Mouse (Mus musculus) brown adipose tissue, adult 24 weeks (tissue): ENCODE results near the gene Kif22. TPM values are rescaled to one million over a fixed set of nuclear protein-coding genes. Genes with fewer than 3 reads are reported as not detected.
A peak's percentile ranks its signal among the peaks of the same experiment; 100 is the strongest.

Experiments used
- H3K27ac ChIP-seq: fragments of 200-500 bp; replicated peaks from 2 replicates; pipeline ENCODE4 v1.5.1; 2012; ENCODE audit warnings: low read depth, mild to moderate bottlenecking, low read length
- H3K4me1 ChIP-seq: fragments of 200-500 bp; 2 replicates; pipeline ENCODE4 v1.6.1; 2012; ENCODE audit warnings: low read length, mixed read lengths; ENCODE audit not compliant: control insufficient read depth, insufficient read depth, insufficient read length
- H3K4me3 ChIP-seq: fragments of 200-500 bp; 2 replicates; pipeline ENCODE4 v1.5.1; 2012; ENCODE audit warnings: low read depth, mild to moderate bottlenecking, low read length, moderate library complexity; ENCODE audit not compliant: insufficient read depth
- polyA plus RNA-seq: library from polyadenylated mRNA; stranded (reverse); fragments of >200 nt; gene quantifications from 2 replicates; pipeline ENCODE4 v1.2.4, GENCODE M21; 2012; ENCODE audit not compliant: missing spikeins, insufficient read depth, insufficient read length

Gene Kif22
- polyA plus RNA-seq, 1 experiment, result not detected

- peaks cover 17% of the 10 kb centered on the region for H3K4me1 ChIP-seq
Observed at GRCm38 (mm10) chr7:127016481-127016485, 26.0 kb downstream of the Kif22 start, which contains the start of gene Pagr1b. TSS of gene Pagr1b (minus strand) at chr7:127016484.

GRCm38 (mm10) chr7:127016081-127016480, 26.2 kb downstream of the Kif22 start:
- peak overlapping the region; percentile 93 for H3K27ac ChIP-seq

More at GRCm38 (mm10) chr7:127016481-127016485, 26.0 kb downstream of the Kif22 start, which contains the start of gene Pagr1b:
- Histone ChIP-seq H3K4me3 (peak within 1 kb of the TSS; percentile 83), H3K27ac (peak within 1 kb of the TSS; percentile 93)

GRCm38 (mm10) chr7:127014993-127015392, 27.3 kb downstream of the Kif22 start:
- Histone ChIP-seq H3K4me1 (peaks cover 17% of the 10 kb centered on the region), H3K4me3 (no peak overlapping the region), H3K27ac (no peak overlapping the region)

More at GRCm38 (mm10) chr7:127016081-127016480, 26.2 kb downstream of the Kif22 start:
- Histone ChIP-seq H3K4me1 (peaks cover 17% of the 10 kb centered on the region), H3K4me3 (peak overlapping the region; percentile 83)

- Histone ChIP-seq H3K4me3 (peak within 1 kb of the TSS; percentile 89), H3K27ac (peak within 1 kb of the TSS; percentile 97), H3K4me1 (peaks cover 20% of the 10 kb centered on the region)
Observed at GRCm38 (mm10) chr7:127014320-127014719, 28.0 kb downstream of the Kif22 start, which contains the start of gene Mvp. TSS of gene Mvp (minus strand) at chr7:127014621.

- Histone ChIP-seq H3K27ac (no peak overlapping the region; the same call in 1 of the 2 replicates), H3K4me3 (peak overlapping the region; percentile 89), H3K4me1 (peaks cover 29% of the 10 kb centered on the region)
Observed at GRCm38 (mm10) chr7:127013385-127013784, 28.9 kb downstream of the Kif22 start.

- H3K27ac ChIP-seq, result no peak overlapping the region
- peaks cover 30% of the 10 kb centered on the region for H3K4me1 ChIP-seq
- H3K4me3 ChIP-seq, result peak overlapping the region; percentile 89; the same call in 1 of the 2 replicates
Observed at GRCm38 (mm10) chr7:127012845-127013244, 29.4 kb downstream of the Kif22 start.

GRCm38 (mm10) chr7:127012374-127012773, 29.9 kb downstream of the Kif22 start:
- Histone ChIP-seq H3K4me1 (peaks cover 35% of the 10 kb centered on the region), H3K27ac (no peak overlapping the region), H3K4me3 (no peak overlapping the region)

GRCm38 (mm10) chr7:127011717-127012116, 30.6 kb downstream of the Kif22 start:
- Histone ChIP-seq H3K4me1 (peaks cover 35% of the 10 kb centered on the region), H3K27ac (no peak overlapping the region), H3K4me3 (no peak overlapping the region)

GRCm38 (mm10) chr7:127011051-127011450, 31.2 kb downstream of the Kif22 start:
- Histone ChIP-seq H3K4me1 (peaks cover 34% of the 10 kb centered on the region), H3K4me3 (no peak overlapping the region), H3K27ac (no peak overlapping the region)

GRCm38 (mm10) chr7:127009307-127010085, 32.8 kb downstream of the Kif22 start:
- peaks cover 26% of the 10 kb centered on the region for H3K4me1 ChIP-seq

GRCm38 (mm10) chr7:127008239-127009019, 33.8 kb downstream of the Kif22 start:
- Histone ChIP-seq H3K4me1 (peaks cover 24% of the 10 kb centered on the region), H3K27ac (peak overlapping the region; percentile 65), H3K4me3 (no peak overlapping the region)

More at GRCm38 (mm10) chr7:127009307-127010085, 32.8 kb downstream of the Kif22 start:
- Histone ChIP-seq H3K4me3 (no peak overlapping the region), H3K27ac (peak overlapping the region; percentile 65)

GRCm38 (mm10) chr7:127007313-127008024, 34.8 kb downstream of the Kif22 start:
- peaks cover 19% of the 10 kb centered on the region for H3K4me1 ChIP-seq
- H3K27ac ChIP-seq, result peak overlapping the region; percentile 65; the same call in 1 of the 2 replicates
- no peak overlapping the region for H3K4me3 ChIP-seq

- peaks cover 15% of the 10 kb centered on the region for H3K4me1 ChIP-seq
- no peak overlapping the region for H3K27ac ChIP-seq
- no peak overlapping the region for H3K4me3 ChIP-seq
Observed at GRCm38 (mm10) chr7:127004122-127004875, 38.0 kb downstream of the Kif22 start.

- H3K4me1 ChIP-seq, result peaks cover 8% of the 10 kb centered on the region
- H3K4me3 ChIP-seq, result no peak overlapping the region
- H3K27ac ChIP-seq, result no peak overlapping the region
Observed at GRCm38 (mm10) chr7:127003620-127004019, 38.7 kb downstream of the Kif22 start.

GRCm38 (mm10) chr7:126999568-126999967, 42.7 kb downstream of the Kif22 start:
- H3K4me1 ChIP-seq, result no peaks in the 10 kb centered on the region
- no peak overlapping the region for H3K27ac ChIP-seq
- H3K4me3 ChIP-seq, result no peak overlapping the region
